Mouse (Mus musculus): ENCODE measurements at regions not wholly inside any gene's neighbourhood (a gene's known extent, or its start where the extent isn't known, plus 50 kb on each side); places are given as distances from the start of the nearest gene placed in this dataset.

- no peak for DNase-seq (ENCODE audit: low spot score in 2 of 2)
Observed at GRCm38 (mm10) chr12:70523379-70523778, 70.5 kb downstream of the Tmx1 start.

- DNase-seq (ENCODE audit: low spot score in 2 of 2): no peak
Observed at GRCm38 (mm10) chr12:70524703-70525102, 71.8 kb downstream of the Tmx1 start.

- peak in 1 of 2 experiments; percentile 15 for DNase-seq (ENCODE audit: low spot score in 2 of 2)
Observed at GRCm38 (mm10) chr12:70531661-70532060, 78.8 kb downstream of the Tmx1 start.

GRCm38 (mm10) chr12:70532225-70532624 is 79.3 kb downstream of the Tmx1 start:
- DNase-seq (ENCODE audit: low spot score in 2 of 2): peak in 1 of 2 experiments; percentile 19

GRCm38 (mm10) chr12:70532843-70533242 is 79.9 kb downstream of the Tmx1 start:
- peak; percentile 17 to 18 for DNase-seq (ENCODE audit: low spot score in 2 of 2)

GRCm38 (mm10) chr12:70533375-70533935 is 80.6 kb downstream of the Tmx1 start:
- no peak for DNase-seq (ENCODE audit: low spot score in 2 of 2)

GRCm38 (mm10) chr12:70539124-70539523 is 86.2 kb downstream of the Tmx1 start:
- DNase-seq (ENCODE audit: low spot score in 2 of 2): no peak

- no peak for DNase-seq (ENCODE audit: low spot score in 2 of 2)
Observed at GRCm38 (mm10) chr12:70539856-70540255, 87.0 kb downstream of the Tmx1 start.

- DNase-seq (ENCODE audit: low spot score in 2 of 2): no peak
Observed at GRCm38 (mm10) chr12:70541432-70541831, 88.5 kb downstream of the Tmx1 start.

GRCm38 (mm10) chr12:70543299-70543698 is 90.4 kb downstream of the Tmx1 start:
- no peak for DNase-seq (ENCODE audit: low spot score in 2 of 2)

- no peak for DNase-seq (ENCODE audit: low spot score in 2 of 2)
Observed at GRCm38 (mm10) chr12:70544326-70544725, 91.4 kb downstream of the Tmx1 start.

- DNase-seq (ENCODE audit: low spot score in 2 of 2): no peak
Observed at GRCm38 (mm10) chr12:70544850-70545510, 92.1 kb downstream of the Tmx1 start.

- DNase-seq (ENCODE audit: low spot score in 2 of 2): no peak
Observed at GRCm38 (mm10) chr12:70547199-70547598, 94.3 kb downstream of the Tmx1 start.

- no peak for DNase-seq (ENCODE audit: low spot score in 2 of 2)
Observed at GRCm38 (mm10) chr12:70549296-70549695, 96.4 kb downstream of the Tmx1 start.

- DNase-seq (ENCODE audit: low spot score in 2 of 2): no peak
Observed at GRCm38 (mm10) chr12:70553866-70554265, 101.0 kb downstream of the Tmx1 start.

- DNase-seq (ENCODE audit: low spot score in 2 of 2): no peak
Observed at GRCm38 (mm10) chr12:70554586-70554985, 101.7 kb downstream of the Tmx1 start.

GRCm38 (mm10) chr12:70555723-70556122 is 102.8 kb downstream of the Tmx1 start:
- no peak for DNase-seq (ENCODE audit: low spot score in 2 of 2)

GRCm38 (mm10) chr12:70556820-70557219 is 103.9 kb downstream of the Tmx1 start:
- no peak for DNase-seq (ENCODE audit: low spot score in 2 of 2)

GRCm38 (mm10) chr12:70563446-70563845 is 110.6 kb downstream of the Tmx1 start:
- no peak for DNase-seq (ENCODE audit: low spot score in 2 of 2)

GRCm38 (mm10) chr12:70575665-70576064 is 122.8 kb downstream of the Tmx1 start:
- no peak for DNase-seq (ENCODE audit: low spot score in 2 of 2)

- no peak for DNase-seq (ENCODE audit: low spot score in 2 of 2)
Observed at GRCm38 (mm10) chr12:70577769-70578168, 124.9 kb downstream of the Tmx1 start.

GRCm38 (mm10) chr12:70579328-70579905 is 126.5 kb downstream of the Tmx1 start:
- DNase-seq (ENCODE audit: low spot score in 2 of 2): no peak

- DNase-seq (ENCODE audit: low spot score in 2 of 2): no peak
Observed at GRCm38 (mm10) chr12:70586181-70586580, 133.3 kb downstream of the Tmx1 start.
